Mouse (Mus musculus): ENCODE measurements around the gene 1700018F24Rik.
A peak's percentile ranks its signal among the peaks of the same experiment; 100 is the strongest.
"Not testable (repeated sequence)": the region's sequence is repeated elsewhere in the genome, so short reads cannot be mapped to it uniquely, and the experiment has no call there.

Gene 1700018F24Rik

DNA sequence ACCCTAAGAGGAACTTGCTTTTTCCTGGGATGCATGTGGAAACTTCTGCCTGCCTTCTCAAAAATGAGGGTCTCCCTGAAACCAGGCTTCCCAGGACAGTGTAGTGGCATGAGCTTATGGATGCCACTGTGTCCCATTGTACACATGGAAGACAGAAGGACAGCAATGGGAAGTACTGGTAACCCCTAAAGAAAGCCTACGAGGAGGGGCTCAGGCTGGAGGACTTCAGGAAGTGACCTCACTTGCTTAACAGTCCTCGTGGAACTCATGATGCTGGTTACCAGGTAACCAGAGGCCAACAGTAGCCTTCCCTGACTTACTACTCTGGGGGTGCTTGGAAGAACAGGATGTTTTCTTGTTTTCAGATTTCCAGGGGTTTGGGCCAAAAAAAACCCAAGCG is at the start of gene 1700018F24Rik:
Gene 1700018F24Rik (plus strand): TSS at position 301 of the 400 bp plus-strand sequence.
- not testable (repeated sequence) for DNase-seq

DNA sequence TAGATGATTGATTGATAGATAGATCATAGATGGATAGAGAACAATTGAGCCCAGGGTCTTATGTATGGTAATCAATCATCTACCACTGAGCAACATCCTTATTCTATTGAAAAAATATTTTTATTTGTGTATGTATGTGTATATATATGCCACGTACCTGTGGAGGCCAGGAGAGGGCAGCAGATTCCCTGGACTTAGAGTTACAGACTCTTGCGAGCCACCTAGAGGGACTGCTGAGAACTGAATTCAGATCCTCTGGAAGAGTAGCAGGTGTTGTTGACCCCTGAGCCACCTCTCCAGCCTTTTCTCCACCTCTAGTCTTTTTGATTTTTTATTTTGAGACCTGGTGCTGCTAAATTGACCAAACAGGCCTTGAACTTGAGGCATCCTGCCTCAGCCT is 44.3 kb upstream of the 1700018F24Rik start:
- DNase-seq, result no peak

DNA sequence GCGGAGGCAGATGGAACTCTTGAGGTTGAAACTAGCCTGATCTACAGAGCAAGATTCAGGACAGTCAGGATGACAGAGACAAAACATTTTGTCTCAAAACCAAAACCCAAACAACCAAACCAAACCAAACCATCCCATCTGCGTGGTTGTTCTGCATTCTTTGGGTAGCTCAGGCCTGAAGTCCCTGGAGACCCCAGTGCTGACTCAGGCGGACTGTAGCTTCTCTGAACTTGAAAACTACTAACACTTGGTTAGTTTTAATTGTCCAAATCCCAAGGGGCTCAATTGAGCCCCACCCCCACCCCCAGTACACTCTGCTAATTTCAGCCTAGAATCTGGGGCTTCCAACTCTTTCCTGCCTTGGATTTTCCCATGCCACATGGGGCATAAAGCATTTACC is 39.4 kb upstream of the 1700018F24Rik start:
- DNase-seq, result no peak

DNA sequence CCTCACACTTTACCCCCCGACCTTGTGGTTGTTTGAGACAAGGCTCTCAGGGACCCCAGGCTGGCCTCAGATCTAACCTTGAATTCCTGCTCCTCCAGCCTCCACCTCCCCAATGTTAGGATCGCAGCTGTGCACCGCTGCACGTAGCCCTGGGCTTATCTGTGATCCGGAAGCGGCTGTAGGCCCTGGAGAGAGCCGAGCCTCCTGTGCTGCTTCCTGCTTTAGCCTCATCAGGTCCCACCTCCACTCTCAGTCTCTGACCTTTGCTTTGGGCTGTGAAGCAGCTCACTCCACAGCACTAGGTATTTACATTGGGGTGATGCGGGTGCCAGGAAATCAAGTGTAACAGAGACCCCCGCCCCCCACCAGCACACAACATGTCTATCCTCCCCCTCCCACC is 38.3 kb upstream of the 1700018F24Rik start:
- no peak for DNase-seq

DNA sequence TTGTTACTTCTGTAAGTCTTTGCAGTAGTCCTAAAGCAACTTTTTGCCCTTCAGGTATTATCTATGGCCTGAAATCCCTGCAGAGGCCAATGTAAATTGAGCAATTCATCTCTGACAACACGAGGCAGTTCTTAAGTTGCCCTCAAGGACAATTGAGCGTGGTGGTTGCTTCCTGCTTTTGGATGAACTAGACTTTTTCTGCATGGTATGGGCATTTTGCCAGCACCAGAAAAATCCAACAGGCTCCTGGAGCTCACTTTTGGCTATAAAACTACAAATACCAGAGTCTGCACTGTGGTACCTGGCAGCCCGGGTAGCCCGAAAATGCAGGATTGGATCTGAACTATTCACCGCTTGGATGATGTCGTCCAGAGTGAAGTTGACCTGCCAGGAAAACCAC is 37.2 kb upstream of the 1700018F24Rik start:
- peak; percentile 6 for DNase-seq

- DNase-seq, result no peak
Observed at GRCm38 (mm10) chr5:145008878-145009659, 33.7 kb upstream of the 1700018F24Rik start.

DNA sequence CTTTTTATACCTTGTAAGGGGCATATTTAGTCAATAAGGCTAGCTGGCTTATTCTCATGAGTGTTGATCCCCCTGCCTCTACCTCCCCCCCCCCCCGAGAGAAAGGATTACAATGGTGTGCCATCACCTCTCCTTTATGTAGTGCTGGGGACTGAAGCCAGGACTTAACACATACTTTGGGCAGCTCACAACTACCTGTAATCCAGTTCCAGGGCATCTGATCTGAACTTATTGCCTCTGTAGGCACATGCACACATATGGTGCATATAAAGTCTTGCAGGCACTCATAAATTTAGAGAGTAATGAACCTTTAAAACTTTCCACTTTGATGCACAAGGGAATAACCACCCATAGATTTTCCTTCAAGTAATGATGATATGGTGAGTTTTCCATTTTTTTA is 28.5 kb upstream of the 1700018F24Rik start:
- no peak for DNase-seq

GRCm38 (mm10) chr5:145016761-145017160 is 26.0 kb upstream of the 1700018F24Rik start:
- DNase-seq, result not testable (repeated sequence)

- DNase-seq, result peak; percentile 6
Observed at GRCm38 (mm10) chr5:145020254-145020653, 22.5 kb upstream of the 1700018F24Rik start.

DNA sequence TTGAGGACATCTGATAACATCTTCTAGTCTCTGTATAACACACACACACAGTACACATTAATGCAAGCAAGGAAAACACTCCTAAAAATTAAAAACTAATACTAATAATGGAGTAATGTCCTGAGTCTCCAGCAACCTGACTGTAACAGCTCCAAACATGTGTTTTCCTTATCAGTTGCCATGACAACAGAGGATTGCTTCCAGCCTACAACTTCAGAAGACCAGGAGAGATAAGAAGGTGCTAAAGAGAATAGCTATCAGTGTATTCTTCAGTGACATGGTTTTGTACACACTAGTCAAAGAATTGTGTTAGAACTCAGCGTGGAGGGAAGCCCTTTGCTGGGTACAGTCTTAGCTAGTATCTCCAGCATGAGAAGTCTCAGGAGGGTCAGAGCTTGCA is 22.1 kb upstream of the 1700018F24Rik start:
- not testable (repeated sequence) for DNase-seq

DNA sequence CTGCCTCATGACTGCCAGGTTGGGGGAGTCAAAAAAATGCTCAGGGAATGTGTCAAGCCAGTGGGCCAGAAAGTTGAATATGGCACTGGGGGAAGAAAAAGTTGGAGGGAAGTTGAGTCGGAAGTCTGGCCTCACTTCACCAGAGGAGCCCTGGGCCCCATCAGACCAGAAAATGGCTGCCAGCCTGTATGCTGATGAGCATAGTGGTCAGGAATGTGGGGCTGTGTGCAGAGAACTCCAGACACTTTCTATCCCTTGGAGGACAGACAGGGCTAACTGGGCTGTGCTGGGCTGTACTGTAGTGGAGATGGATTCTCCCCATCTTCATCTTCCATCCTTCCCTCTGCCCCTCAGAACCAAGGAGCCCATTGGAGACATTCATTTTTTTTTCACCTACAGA is 12.3 kb upstream of the 1700018F24Rik start:
- DNase-seq, result not testable (repeated sequence)

GRCm38 (mm10) chr5:145032391-145032790 is 10.4 kb upstream of the 1700018F24Rik start, which contains the start of gene Gm4871:
Gene Gm4871, minus strand, starts transcription at chr5:145032754.
- not testable (repeated sequence) for DNase-seq

DNA sequence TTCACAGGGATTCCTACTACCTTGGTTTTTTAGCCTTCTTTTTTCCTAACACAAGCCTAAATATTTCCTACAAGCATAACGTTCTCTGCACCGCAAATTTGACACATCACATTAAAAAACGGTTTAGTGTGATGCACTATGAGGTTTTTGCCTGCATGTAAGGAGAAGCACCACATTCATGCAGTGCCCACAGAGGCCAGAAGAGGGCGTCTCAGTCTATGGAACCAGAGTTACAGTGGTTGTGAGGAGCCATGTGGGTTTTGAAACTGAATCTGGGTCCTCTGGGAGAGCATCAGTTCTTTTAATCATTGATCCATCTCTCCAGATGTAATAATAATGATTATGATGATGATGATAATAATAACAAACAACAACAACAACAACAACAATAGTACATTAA is 1.2 kb upstream of the 1700018F24Rik start:
- DNase-seq, result peak; percentile 16

DNA sequence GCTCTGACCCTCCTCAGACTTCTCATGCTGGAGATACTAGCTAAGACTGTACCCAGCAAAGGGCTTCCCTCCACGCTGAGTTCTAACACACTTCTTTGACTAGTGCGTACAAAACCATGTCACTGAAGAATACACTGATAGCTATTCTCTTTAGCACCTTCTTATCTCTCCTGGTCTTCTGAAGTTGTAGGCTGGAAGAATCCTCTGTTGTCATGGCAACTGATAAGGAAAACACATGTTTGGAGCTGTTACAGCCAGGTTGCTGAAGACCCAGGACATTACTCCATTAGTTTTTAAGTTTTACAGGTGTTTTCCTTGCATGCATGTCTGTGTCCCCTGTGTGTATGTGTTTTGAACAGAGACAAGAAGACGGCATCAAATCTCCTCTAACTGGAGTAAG is 11.4 kb downstream of the 1700018F24Rik start:
- not testable (repeated sequence) for DNase-seq

DNA sequence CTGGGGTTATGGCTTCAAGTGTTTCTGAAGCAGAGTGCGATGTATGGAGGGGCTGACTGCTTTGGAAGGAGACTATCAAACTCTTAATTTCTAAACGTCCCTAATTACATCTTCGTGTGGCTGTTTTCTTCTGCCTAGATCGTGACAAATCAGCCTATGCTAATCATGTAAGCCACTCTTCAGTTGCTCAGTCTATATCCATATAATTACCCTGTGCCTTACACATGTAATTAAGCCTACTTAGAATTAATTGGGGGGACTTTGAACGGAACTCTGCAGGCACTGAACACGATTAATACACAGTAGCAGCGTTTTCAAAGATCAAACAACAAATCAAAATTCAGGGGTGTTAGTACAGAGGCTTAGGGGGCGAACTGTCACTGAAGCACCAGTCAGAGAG is 15.1 kb downstream of the 1700018F24Rik start:
- DNase-seq, result no peak

DNA sequence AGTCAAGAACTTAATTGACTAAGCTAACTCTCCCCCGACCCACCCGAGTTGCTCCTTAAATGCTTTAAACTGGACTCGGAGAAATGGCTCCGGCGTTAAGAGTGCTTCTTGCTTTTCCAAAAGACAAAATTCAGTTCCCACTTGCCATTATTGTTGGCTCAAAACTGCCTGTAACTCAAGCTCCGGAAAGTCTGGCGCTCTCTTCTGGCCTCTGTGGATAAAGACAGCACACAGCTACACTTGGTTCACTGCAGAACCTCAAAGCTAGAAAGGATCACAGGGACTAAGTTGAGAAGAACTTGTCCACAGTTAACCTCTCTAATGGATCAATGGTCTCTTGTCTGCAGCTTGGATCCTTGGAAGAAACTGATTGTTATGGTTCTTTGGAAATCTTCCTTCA is 15.9 kb downstream of the 1700018F24Rik start:
- no peak for DNase-seq

GRCm38 (mm10) chr5:145059524-145059923 is 16.7 kb downstream of the 1700018F24Rik start:
- DNase-seq, result no peak

GRCm38 (mm10) chr5:145064765-145065340 is 22.1 kb downstream of the 1700018F24Rik start:
- no peak for DNase-seq

DNA sequence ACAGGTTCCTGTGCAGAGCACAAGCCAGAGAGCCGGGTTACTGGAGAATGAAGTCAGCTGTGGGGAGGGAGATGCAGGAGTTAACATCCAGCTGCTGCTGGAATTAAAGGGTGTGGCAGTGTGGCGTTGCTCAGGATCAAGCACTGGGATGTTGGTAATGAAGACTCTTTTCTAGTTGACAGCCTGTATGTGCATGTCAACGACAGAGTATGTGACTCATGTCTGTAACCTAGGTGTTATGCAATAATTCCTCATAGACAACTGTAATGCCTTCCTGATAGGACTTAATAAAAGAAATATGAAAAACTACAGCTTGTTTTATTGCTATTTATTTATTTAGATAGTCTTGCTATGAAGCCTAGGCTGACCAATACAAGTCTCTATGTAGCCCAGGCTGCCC is 26.1 kb downstream of the 1700018F24Rik start:
- DNase-seq, result no peak

DNA sequence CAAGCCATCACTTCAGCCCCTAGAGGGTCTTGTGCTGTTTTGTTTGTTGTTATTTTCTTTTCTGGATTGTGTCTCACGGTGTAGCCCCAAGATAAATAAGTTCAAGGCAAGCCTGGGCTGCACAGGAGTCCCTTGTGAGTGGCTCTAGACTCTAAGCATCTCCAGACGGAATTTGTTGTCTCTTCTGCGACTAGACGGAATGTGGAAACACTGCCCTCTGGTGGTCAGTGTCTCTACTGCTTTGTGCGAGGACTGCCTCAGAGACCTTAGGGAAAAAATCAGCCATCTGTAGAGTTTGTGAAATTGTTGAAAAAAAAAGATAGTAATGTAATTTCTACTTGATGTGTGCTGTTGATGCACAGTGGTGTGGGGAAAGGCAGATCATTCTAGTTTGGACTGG is 26.9 kb downstream of the 1700018F24Rik start:
- DNase-seq, result peak; percentile 81

DNA sequence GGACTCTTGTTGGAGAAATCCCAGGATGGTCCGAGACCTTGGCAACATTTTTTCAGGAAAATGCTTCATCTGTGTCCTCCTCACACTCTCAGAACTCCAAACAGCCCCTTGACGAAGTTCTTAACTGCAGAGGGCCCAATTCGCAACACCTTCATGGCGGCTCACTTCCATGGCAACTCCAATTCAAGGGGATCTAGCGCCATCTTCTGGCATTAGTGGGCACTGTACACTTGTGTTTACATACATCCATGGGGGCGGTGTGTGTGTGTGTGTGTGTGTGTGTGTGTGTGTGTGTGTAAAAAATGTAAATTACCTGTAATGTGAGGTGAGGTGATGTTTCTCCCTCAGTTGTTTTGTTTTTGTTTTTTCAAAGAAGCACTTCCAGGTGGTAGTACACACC is 28.6 kb downstream of the 1700018F24Rik start:
- DNase-seq, result no peak

DNA sequence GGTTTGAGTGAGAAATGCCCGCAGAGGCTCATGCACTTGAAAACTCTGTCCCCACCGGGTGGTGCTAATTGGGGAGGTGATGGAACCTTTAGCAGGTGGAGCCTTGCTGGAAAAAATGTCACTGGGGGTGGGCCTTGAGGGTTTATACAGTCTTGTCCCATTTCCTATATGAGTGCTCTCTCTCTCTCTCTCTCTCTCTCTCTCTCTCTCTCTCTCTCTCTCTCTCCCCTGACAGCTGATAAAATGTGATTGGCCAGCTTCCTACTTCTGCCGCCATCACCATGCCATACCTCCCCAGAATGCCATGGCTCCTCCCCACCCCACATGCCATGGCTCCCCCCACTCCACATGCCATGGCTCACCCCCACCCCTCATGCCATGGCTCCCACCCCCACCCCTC is 32.3 kb downstream of the 1700018F24Rik start:
- DNase-seq, result no peak

DNA sequence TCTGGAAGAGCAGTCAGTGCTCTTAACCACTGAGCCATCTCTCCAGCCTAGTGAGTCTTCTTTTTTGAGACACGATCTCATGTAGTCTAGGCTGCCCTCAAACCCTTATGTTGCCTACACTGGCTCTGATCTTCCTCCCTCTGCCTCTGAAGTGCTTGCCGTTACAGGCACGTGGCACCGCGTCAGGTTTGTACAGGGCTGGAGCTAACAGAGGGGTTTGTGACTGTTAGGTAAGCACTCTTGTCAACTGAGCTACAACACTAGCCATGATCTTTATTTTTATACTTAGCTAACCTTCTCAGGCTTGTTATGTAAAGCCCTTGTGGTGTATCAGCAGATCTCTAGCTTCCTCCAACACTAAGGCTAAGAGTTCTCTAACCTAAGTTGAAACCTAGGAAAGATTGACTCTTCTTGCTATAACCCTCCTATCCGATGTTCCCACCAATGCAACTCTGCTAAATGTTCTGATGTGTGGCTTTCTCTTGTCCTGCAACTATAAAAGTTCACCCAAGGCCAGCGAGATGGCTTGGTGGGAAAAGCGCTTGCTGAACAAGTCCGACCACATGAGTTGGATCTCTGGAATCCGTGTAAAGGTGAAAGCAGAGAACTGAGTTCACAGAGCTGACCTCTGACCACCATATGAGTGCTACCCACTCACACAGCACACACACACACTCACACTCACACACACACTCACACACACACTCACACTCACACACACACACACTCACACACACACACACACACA is 39.2 kb downstream of the 1700018F24Rik start:
- peak; percentile 75 for DNase-seq

DNA sequence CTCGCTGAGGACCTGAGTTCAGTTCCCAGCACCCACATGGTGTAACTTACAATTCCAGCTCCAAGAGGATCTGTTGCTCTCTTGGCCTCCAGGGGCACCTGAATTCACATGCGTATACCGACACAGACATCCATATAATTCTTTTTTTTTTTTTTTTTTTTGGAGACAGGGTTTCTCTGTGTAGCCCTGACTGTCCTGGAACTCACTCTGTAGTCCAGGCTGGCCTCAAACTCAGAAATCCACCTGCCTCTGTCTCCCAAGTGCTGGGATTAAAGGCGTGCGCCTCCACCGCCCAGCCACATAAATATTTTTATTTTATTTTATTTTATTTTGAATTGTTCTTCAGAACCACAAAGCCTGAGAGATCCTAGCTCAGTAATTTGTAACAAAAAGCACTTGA is 40.4 kb downstream of the 1700018F24Rik start:
- DNase-seq, result not testable (repeated sequence)
